Mouse (Mus musculus) hematopoietic multipotent progenitor cell, adult 10-12 weeks (in vitro differentiated cells): ENCODE measurements around the gene Gps2. TPM values are rescaled to one million over a fixed set of nuclear protein-coding genes. Genes with fewer than 3 reads are reported as not detected.

Experiments used
- polyA plus RNA-seq: library from polyadenylated mRNA; stranded (reverse); fragments of >175 nt; gene quantifications from 2 replicates; pipeline ENCODE4 v1.2.3, GENCODE M21; 2012; ENCODE audit warnings: low replicate concordance

The Gps2 gene
- 109 and 212 TPM in 2 replicates for polyA plus RNA-seq

GRCm38 (mm10) chr11:69913554-69914371 is at the start of gene Gps2:
TSS of gene Gps2 (plus strand) at chr11:69913888.

GRCm38 (mm10) chr11:69877878-69878277 is 35.8 kb upstream of the Gps2 start, which contains the start of gene Tmem95:
TSS of gene Tmem95 (minus strand) at chr11:69878018.

GRCm38 (mm10) chr11:69880853-69881603 is 32.7 kb upstream of the Gps2 start, which contains the start of gene Kctd11:
TSS of gene Kctd11 (minus strand) at chr11:69881406.

GRCm38 (mm10) chr11:69895291-69895690 is 18.4 kb upstream of the Gps2 start, which contains the start of gene Acap1:
TSS of gene Acap1 (minus strand) at chr11:69895539.

GRCm38 (mm10) chr11:69900471-69901405 is 12.9 kb upstream of the Gps2 start, which contains the start of the genes 2810408A11Rik and Neurl4:
TSS of gene 2810408A11Rik (minus strand) at chr11:69900987.
TSS of gene Neurl4 (plus strand) at chr11:69901072.

GRCm38 (mm10) chr11:69921114-69922011 is 7.7 kb downstream of the Gps2 start, which contains the start of gene Eif5a:
TSS of gene Eif5a (minus strand) at chr11:69921958.

GRCm38 (mm10) chr11:69935137-69935879 is 21.6 kb downstream of the Gps2 start, which contains the start of gene Ybx2:
TSS of gene Ybx2 (plus strand) at chr11:69935796.

GRCm38 (mm10) chr11:69948066-69948762 is 34.5 kb downstream of the Gps2 start, which contains the start of gene Slc2a4:
TSS of gene Slc2a4 (minus strand) at chr11:69948188.

GRCm38 (mm10) chr11:69964650-69965270 is 51.1 kb downstream of the Gps2 start, which contains the start of gene Cldn7:
TSS of gene Cldn7 (plus strand) at chr11:69964779.

Other genes starting within 250 kb of the Gps2 start
- gene Cd68, start 247.7 kb upstream of the Gps2 start, polyA plus RNA-seq, result 57.5 and 132 TPM in 2 replicates
- 136 and 185 TPM in 2 replicates for gene Eif4a1, start 241.5 kb upstream of the Gps2 start, polyA plus RNA-seq
- gene Senp3, start 231.8 kb upstream of the Gps2 start, polyA plus RNA-seq, result 60.8 and 121 TPM in 2 replicates
- 2.6 and 5.5 TPM in 2 replicates for gene Tnfsf13, start 228.1 kb upstream of the Gps2 start, polyA plus RNA-seq
- gene Tnfsf12, start 218.0 kb upstream of the Gps2 start, polyA plus RNA-seq, result 17.2 and 26.3 TPM in 2 replicates
- 5.4 and 13.6 TPM in 2 replicates for gene Tnfsfm13, start 217.8 kb upstream of the Gps2 start, polyA plus RNA-seq
- gene Polr2a, start 155.3 kb upstream of the Gps2 start, polyA plus RNA-seq, result 127 and 149 TPM in 2 replicates
- not detected in 2 replicates for gene Slc35g3, start 151.9 kb upstream of the Gps2 start, polyA plus RNA-seq
- gene Zbtb4, start 148.0 kb upstream of the Gps2 start, polyA plus RNA-seq, result 133 and 229 TPM in 2 replicates
- 2.3 and 2.5 TPM in 2 replicates for gene Chrnb1, start 117.9 kb upstream of the Gps2 start, polyA plus RNA-seq
- gene Fgf11, start 112.0 kb upstream of the Gps2 start, polyA plus RNA-seq, result 0.86 and 1.1 TPM in 2 replicates
- 0.17 and 0.45 TPM in 2 replicates for gene Tmem102, start 108.3 kb upstream of the Gps2 start, polyA plus RNA-seq
- gene Gm39566, start 98.6 kb upstream of the Gps2 start, polyA plus RNA-seq, result not detected in 2 replicates
- not detected in 2 replicates for gene Spem2, start 95.4 kb upstream of the Gps2 start, polyA plus RNA-seq
- gene Spem1, start 91.7 kb upstream of the Gps2 start, polyA plus RNA-seq, result not detected in 2 replicates
- 3.5 and 7.7 TPM in 2 replicates for gene Nlgn2, start 76.1 kb upstream of the Gps2 start, polyA plus RNA-seq
- gene Tmem256, start 75.4 kb upstream of the Gps2 start, polyA plus RNA-seq, result 239 and 507 TPM in 2 replicates
- gene Plscr3, start 67.5 kb upstream of the Gps2 start, polyA plus RNA-seq, result 37.9 and 61.0 TPM in 2 replicates
- 1.7 TPM in 1 of 2 replicates, not detected in the other for gene Tnk1, start 55.2 kb upstream of the Gps2 start, polyA plus RNA-seq
- not detected in 2 replicates for gene Tmem95, start 35.9 kb upstream of the Gps2 start, polyA plus RNA-seq
- gene Kctd11, start 32.5 kb upstream of the Gps2 start, polyA plus RNA-seq, result 3.0 and 3.7 TPM in 2 replicates
- 193 and 275 TPM in 2 replicates for gene Acap1, start 18.3 kb upstream of the Gps2 start, polyA plus RNA-seq
- 1.1 and 1.5 TPM in 2 replicates for gene 2810408A11Rik, start 12.9 kb upstream of the Gps2 start, polyA plus RNA-seq
- gene Neurl4, start 12.8 kb upstream of the Gps2 start, polyA plus RNA-seq, result 67.4 and 137 TPM in 2 replicates
- 938 and 1,043 TPM in 2 replicates for gene Eif5a, start 8.1 kb downstream of the Gps2 start, polyA plus RNA-seq
- 0.54 and 2.7 TPM in 2 replicates for gene Ybx2, start 21.9 kb downstream of the Gps2 start, polyA plus RNA-seq
- gene Slc2a4, start 34.3 kb downstream of the Gps2 start, polyA plus RNA-seq, result 15.8 TPM in 1 of 2 replicates, not detected in the other
- gene Cldn7, start 50.9 kb downstream of the Gps2 start, polyA plus RNA-seq, result 0.27 and 0.88 TPM in 2 replicates
- gene Ctdnep1, start 67.3 kb downstream of the Gps2 start, polyA plus RNA-seq, result 123 and 255 TPM in 2 replicates
- 11.9 and 17.1 TPM in 2 replicates for gene Elp5, start 68.6 kb downstream of the Gps2 start, polyA plus RNA-seq
- 344 and 452 TPM in 2 replicates for gene Gabarap, start 77.3 kb downstream of the Gps2 start, polyA plus RNA-seq
- gene Phf23, start 81.9 kb downstream of the Gps2 start, polyA plus RNA-seq, result 67.4 and 84.5 TPM in 2 replicates
- gene Dvl2, start 86.7 kb downstream of the Gps2 start, polyA plus RNA-seq, result 49.3 and 51.4 TPM in 2 replicates
- 24.5 and 32.0 TPM in 2 replicates for gene Acadvl, start 101.5 kb downstream of the Gps2 start, polyA plus RNA-seq
- gene Dlg4, start 103.1 kb downstream of the Gps2 start, polyA plus RNA-seq, result 12.5 and 18.5 TPM in 2 replicates
- gene Asgr1, start 140.2 kb downstream of the Gps2 start, polyA plus RNA-seq, result not detected in 2 replicates
- 0.13 and 0.17 TPM in 2 replicates for gene Asgr2, start 178.8 kb downstream of the Gps2 start, polyA plus RNA-seq
- gene Mgl2, start 216.4 kb downstream of the Gps2 start, polyA plus RNA-seq, result 0.10 TPM in 1 of 2 replicates, not detected in the other
- gene Clec10a, start 242.3 kb downstream of the Gps2 start, polyA plus RNA-seq, result 1.1 and 2.2 TPM in 2 replicates